ENCODE assay signal across 21 mouse cellular contexts in genomic region chr11:116265850-116266249, GRCm38 (mm10). TPM values are rescaled to one million over a fixed set of nuclear protein-coding genes. Genes with fewer than 3 reads are reported as not detected.
DNase-seq lines count a peak whose midpoint lies in the region; ATAC-seq and TF ChIP-seq lines count a peak whose summit lies in the region.
"Had no signal": no experiment of that assay in that cellular context is flagged by ENCODE, and none has a peak within 500 bp of the region (broad histone marks: within the 10 kb centered on the region; RNA-seq: fewer than 3 reads in every experiment).

No protein-coding gene starts in this region.

- no peak overlapping the region for H3K4me3 ChIP-seq in heart, embryonic 16.5 days (ENCODE audit: low read length)
- H3K4me3 ChIP-seq in thymus, adult 2 months (ENCODE audit: control insufficient read depth, insufficient read depth, low read length) = no peak overlapping the region
- H3K4me3 ChIP-seq: embryonic facial prominence, embryonic 10.5 days; forebrain, embryonic 10.5 days; heart, embryonic 13.5 days; hindbrain, embryonic 13.5 days had no signal

- H3K27me3 ChIP-seq in heart, embryonic 16.5 days (ENCODE audit: control insufficient read depth, insufficient read depth, low read length) = no peaks in the 10 kb centered on the region
- H3K27me3 ChIP-seq in thymus, adult 2 months (ENCODE audit: control insufficient read depth, insufficient read depth, low read length) = no peaks in the 10 kb centered on the region
- H3K27me3 ChIP-seq: heart, embryonic 13.5 days; hindbrain, embryonic 13.5 days had no signal

- H3K4me2 ChIP-seq in heart, embryonic 16.5 days (ENCODE audit: low read depth, low read length) = no peak overlapping the region
- H3K4me2 ChIP-seq: heart, embryonic 13.5 days; hindbrain, embryonic 13.5 days had no signal

- no peak for ATAC-seq in heart, embryonic 16.5 days (replicated peaks; ENCODE audit: extremely low read depth, insufficient read depth, low FRiP score)
- ATAC-seq in granulocyte monocyte progenitor cell, adult 5-6 weeks (replicated peaks; ENCODE audit: poor library complexity, severe bottlenecking) = peak; percentile 84
- no peak for ATAC-seq in erythroid progenitor cell, adult 5-6 weeks (replicated peaks; ENCODE audit: low FRiP score, poor library complexity, severe bottlenecking)
- ATAC-seq: forebrain, embryonic 14.5 days; hindbrain, postnatal 0 days had no signal

- DNase-seq in heart, postnatal 4 days = no peak
- no peak for DNase-seq in thymus, adult 2 months
- no peak for DNase-seq in thymus, postnatal 25 days
- no peak for DNase-seq in ovary, postnatal 14 days (ENCODE audit: low spot score)
- DNase-seq: adrenal gland, postnatal 10 days; cerebellum, adult 18-20 months; cerebellum, adult 9-11 months; cerebellum, postnatal 36 days; heart, adult 11 months; heart, postnatal 10 days had no signal

- no peak for TF ChIP-seq POLR2A in thymus, adult 2 months (IDR thresholded peaks at IDR 0.05; ENCODE audit: control insufficient read depth, extremely low read depth, insufficient read depth, low read length, poor library complexity)

- peaks cover 68% of the 10 kb centered on the region for H3K36me3 ChIP-seq in heart, embryonic 16.5 days (ENCODE audit: control insufficient read depth, insufficient read depth)
- H3K36me3 ChIP-seq in thymus, adult 2 months (ENCODE audit: control insufficient read depth, insufficient read depth, low read length) = peaks cover 60% of the 10 kb centered on the region

- H3K9ac ChIP-seq in heart, embryonic 16.5 days (ENCODE audit: low read length) = no peak overlapping the region
- H3K9ac ChIP-seq: heart, embryonic 13.5 days; hindbrain, embryonic 13.5 days had no signal

- TF ChIP-seq CTCF in thymus, adult 2 months (IDR thresholded peaks at IDR 0.05; ENCODE audit: borderline replicate concordance, control insufficient read depth, extremely low read depth, insufficient read depth, low read length, poor library complexity) = no peak

- H3K27ac ChIP-seq in heart, embryonic 16.5 days (ENCODE audit: low read length) = 0 out of 2 replicates have a peak overlapping the region, but pooled peaks have one; percentile 5
- peak overlapping the region; percentile 34; the same call in 1 of the 2 replicates for H3K27ac ChIP-seq in thymus, adult 2 months (ENCODE audit: control insufficient read depth, insufficient read depth, low read length)
- H3K27ac ChIP-seq: embryonic facial prominence, embryonic 10.5 days; forebrain, embryonic 10.5 days; heart, embryonic 13.5 days; hindbrain, embryonic 13.5 days; hindbrain, postnatal 0 days had no signal

- H3K9me3 ChIP-seq in heart, embryonic 16.5 days (replicated peaks; ENCODE audit: control insufficient read depth, low read length) = no peaks in the 10 kb centered on the region
- H3K9me3 ChIP-seq: embryonic facial prominence, embryonic 10.5 days; forebrain, embryonic 10.5 days; heart, embryonic 13.5 days; hindbrain, embryonic 13.5 days had no signal

- no peaks in the 10 kb centered on the region for H3K4me1 ChIP-seq in heart, embryonic 16.5 days (ENCODE audit: control insufficient read depth, insufficient read depth, low read length)
- H3K4me1 ChIP-seq in thymus, adult 2 months (replicated peaks; ENCODE audit: control insufficient read depth, insufficient read depth, low read length) = peaks cover 3% of the 10 kb centered on the region; the same call in 1 of the 2 replicates
- H3K4me1 ChIP-seq: embryonic facial prominence, embryonic 10.5 days; forebrain, embryonic 10.5 days; heart, embryonic 13.5 days had no signal

- WGBS in heart, embryonic 16.5 days = 93% methylated on average over 4 of the region's 4 CpGs
- WGBS in thymus, adult 2 months = 45% methylated on average over 4 of the region's 4 CpGs

RNA-seq across cellular contexts. Expression of gene Srp68, which starts 8.2 kb away (rescaled TPM):
- polyA plus RNA-seq in heart, embryonic 16.5 days (2015; fragmentation: Nextera tagmentation; extraction: Ambion mirVana) = 65.9 and 72.3 TPM in 2 replicates
- 10 to 100 TPM; 60.5 to 61.7 TPM for total RNA-seq in heart, postnatal 4 days (2021)
- polyA plus RNA-seq in thymus, adult 2 months (2012; rRNA removed) = 69.1 and 72.0 TPM in 2 replicates
- total RNA-seq in granulocyte monocyte progenitor cell, adult 5-6 weeks (2014; fragmentation: Nextera tagmentation) = 104 and 123 TPM in 2 replicates
- 75.2 and 75.7 TPM in 2 replicates for total RNA-seq in granulocyte monocyte progenitor cell, adult 5-6 weeks (2017)
- 13.7 and 18.9 TPM in 2 replicates for total RNA-seq in erythroid progenitor cell, adult 5-6 weeks (2015; ENCODE audit: low replicate concordance)
- 18.2 and 21.3 TPM in 2 replicates for total RNA-seq in erythroid progenitor cell, adult 5-6 weeks (2017; ENCODE audit: low replicate concordance)

RNA-seq across cellular contexts. Expression of gene Galr2, which starts 14.9 kb away (rescaled TPM):
- 0.11 and 0.20 TPM in 2 replicates for polyA plus RNA-seq in heart, embryonic 16.5 days (2015; fragmentation: Nextera tagmentation; extraction: Ambion mirVana)
- total RNA-seq in heart, postnatal 4 days (2021) = not detected
- 0.59 and 1.1 TPM in 2 replicates for polyA plus RNA-seq in thymus, adult 2 months (2012; rRNA removed)
- not detected in 2 replicates for total RNA-seq in granulocyte monocyte progenitor cell, adult 5-6 weeks (2014; fragmentation: Nextera tagmentation)
- total RNA-seq in granulocyte monocyte progenitor cell, adult 5-6 weeks (2017) = 0.09 TPM in 1 of 2 replicates, not detected in the other
- total RNA-seq in erythroid progenitor cell, adult 5-6 weeks (2015; ENCODE audit: low replicate concordance) = not detected in 2 replicates
- total RNA-seq in erythroid progenitor cell, adult 5-6 weeks (2017; ENCODE audit: low replicate concordance) = not detected in 2 replicates
- total RNA-seq: heart, postnatal 10 days; hematopoietic stem cell, adult 5-6 weeks; hindbrain, postnatal 0 days had no signal
- polyA plus RNA-seq: frontal cortex, adult 2 months; heart, embryonic 13.5 days had no signal

RNA-seq across cellular contexts. Expression of gene Evpl, which starts 28.0 kb away (rescaled TPM):
- polyA plus RNA-seq in heart, embryonic 16.5 days (2015; fragmentation: Nextera tagmentation; extraction: Ambion mirVana) = 1.2 TPM in 2 replicates
- total RNA-seq in heart, postnatal 4 days (2021) = 1 to 10 TPM; 1.2 to 1.6 TPM
- polyA plus RNA-seq in thymus, adult 2 months (2012; rRNA removed) = 3.2 and 3.7 TPM in 2 replicates
- total RNA-seq in granulocyte monocyte progenitor cell, adult 5-6 weeks (2014; fragmentation: Nextera tagmentation) = 0.13 and 0.58 TPM in 2 replicates
- total RNA-seq in granulocyte monocyte progenitor cell, adult 5-6 weeks (2017) = 1.5 and 1.7 TPM in 2 replicates
- total RNA-seq in erythroid progenitor cell, adult 5-6 weeks (2015; ENCODE audit: low replicate concordance) = not detected in 2 replicates
- not detected in 2 replicates for total RNA-seq in erythroid progenitor cell, adult 5-6 weeks (2017; ENCODE audit: low replicate concordance)

RNA-seq across cellular contexts. Expression of gene Exoc7, which starts 41.2 kb away (rescaled TPM):
- polyA plus RNA-seq in heart, embryonic 16.5 days (2015; fragmentation: Nextera tagmentation; extraction: Ambion mirVana) = 50.2 and 54.6 TPM in 2 replicates
- 10 to 100 TPM; 54.0 to 62.6 TPM for total RNA-seq in heart, postnatal 4 days (2021)
- polyA plus RNA-seq in thymus, adult 2 months (2012; rRNA removed) = 50.7 and 51.6 TPM in 2 replicates
- 23.0 and 45.3 TPM in 2 replicates for total RNA-seq in granulocyte monocyte progenitor cell, adult 5-6 weeks (2014; fragmentation: Nextera tagmentation)
- total RNA-seq in granulocyte monocyte progenitor cell, adult 5-6 weeks (2017) = 30.1 and 36.6 TPM in 2 replicates
- total RNA-seq in erythroid progenitor cell, adult 5-6 weeks (2015; ENCODE audit: low replicate concordance) = 7.6 and 8.4 TPM in 2 replicates
- total RNA-seq in erythroid progenitor cell, adult 5-6 weeks (2017; ENCODE audit: low replicate concordance) = 7.4 and 57.7 TPM in 2 replicates
